Mouse (Mus musculus) embryonic facial prominence, embryonic 13.5 days (tissue): ENCODE data around the gene Slfn5. TPM values are rescaled to one million over a fixed set of nuclear protein-coding genes. Genes with fewer than 3 reads are reported as not detected.
A peak's percentile ranks its signal among the peaks of the same experiment; 100 is the strongest.

Experiments
- ATAC-seq: fragments of 200-750 bp; cut with Nextera tagmentation; 2 replicates; pipeline ENCODE4 v1.8.0; 2017; ENCODE audit warnings: low read depth; ENCODE audit not compliant: insufficient number of reproducible peaks, insufficient read depth, low FRiP score, low TSS enrichment
- H3K27ac ChIP-seq: fragments of 300-500 bp; sonication (generic); 2 replicates; pipeline ENCODE4 v1.5.1; 2015; ENCODE audit warnings: moderate library complexity, mild to moderate bottlenecking, inconsistent platforms
- H3K27me3 ChIP-seq: fragments of 300-500 bp; sonication (generic); 2 replicates; pipeline ENCODE4 v1.6.1; 2015; ENCODE audit warnings: mild to moderate bottlenecking, inconsistent platforms
- H3K36me3 ChIP-seq: fragments of 300-500 bp; sonication (generic); 2 replicates; pipeline ENCODE4 v1.6.1; 2015; ENCODE audit warnings: mild to moderate bottlenecking, inconsistent platforms
- H3K4me1 ChIP-seq: fragments of 300-500 bp; sonication (generic); 2 replicates; pipeline ENCODE4 v1.6.1; 2015; ENCODE audit warnings: inconsistent platforms
- H3K4me2 ChIP-seq: fragments of 300-500 bp; sonication (generic); 2 replicates; pipeline ENCODE4 v1.6.1; 2015; ENCODE audit warnings: moderate library complexity, mild to moderate bottlenecking, inconsistent platforms
- H3K4me3 ChIP-seq: fragments of 300-500 bp; sonication (generic); 2 replicates; pipeline ENCODE4 v1.5.1; 2015; ENCODE audit warnings: mild to moderate bottlenecking, inconsistent platforms
- H3K9ac ChIP-seq: fragments of 300-500 bp; sonication (generic); 2 replicates; pipeline ENCODE4 v1.6.1; 2015; ENCODE audit warnings: mild to moderate bottlenecking, inconsistent platforms
- H3K9me3 ChIP-seq: fragments of 300-500 bp; sonication (generic); 2 replicates; pipeline ENCODE4 v1.6.1; 2016; ENCODE audit warnings: inconsistent platforms
- WGBS: fragments of 180-500 bp; shearing (Covaris S2); methylation state at CpG from one replicate; pipeline ENCODE4 v1.1.7; 2015; ENCODE audit warnings: mixed read lengths; 5-methylcytosine and 5-hydroxymethylcytosine counted together
- polyA plus RNA-seq: library from polyadenylated mRNA; unstranded; fragments of >200 nt; fragmentation: Nextera tagmentation; extraction: Ambion mirVana; gene quantifications from 2 replicates; pipeline ENCODE4 v1.2.1, GENCODE M21; 2015

The Slfn5 gene
- 0.94 and 1.8 TPM in 2 replicates for polyA plus RNA-seq

DNA sequence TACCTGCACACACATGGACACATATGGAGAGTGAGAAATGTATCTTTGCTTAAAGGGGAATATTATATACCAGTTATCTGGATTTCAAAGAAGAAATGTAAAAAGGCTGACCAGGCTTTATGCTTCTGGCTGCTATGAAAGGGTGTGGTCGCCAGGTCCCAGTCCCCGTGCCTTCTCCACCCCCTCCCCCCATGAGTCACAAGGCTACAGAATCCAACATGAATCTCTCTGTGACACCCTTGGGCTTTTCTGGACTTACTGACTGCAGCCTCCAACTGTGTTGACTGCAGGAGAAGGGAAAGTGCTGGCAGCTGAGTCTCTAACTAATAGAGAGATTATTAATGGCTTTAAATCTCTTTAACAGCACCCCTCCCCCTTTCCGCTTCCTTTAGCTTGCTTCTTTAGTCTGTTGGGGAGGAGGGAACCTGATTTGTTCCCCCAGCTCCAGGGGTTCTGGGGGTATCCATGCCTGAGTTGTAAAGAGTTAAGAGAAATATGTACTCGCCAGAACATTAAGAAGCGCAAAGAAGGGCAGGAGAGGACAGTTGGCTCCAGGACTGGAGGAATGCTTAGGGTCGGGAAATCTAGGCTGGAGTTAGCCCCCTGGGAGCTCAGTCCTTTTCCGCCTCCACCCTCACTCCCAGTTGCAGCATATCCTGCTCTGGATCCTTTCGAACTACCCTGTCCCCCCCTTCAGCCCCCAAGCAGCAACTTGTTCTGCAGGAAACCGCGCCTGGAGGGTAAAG is at the start of gene Slfn5:
Gene Slfn5, plus strand, starts transcription at position 614 of the 746 bp plus-strand sequence.
- 11% methylated on average over 10 of the region's 10 CpGs for WGBS
- peak within 1 kb of the TSS; percentile 27 for H3K4me2 ChIP-seq
- H3K27ac ChIP-seq: no peak within 1 kb of the TSS
- no peak for ATAC-seq
- no peak within 1 kb of the TSS for H3K9ac ChIP-seq
- peak within 1 kb of the TSS; percentile 12; the same call in 1 of the 2 replicates for H3K4me3 ChIP-seq
- H3K36me3 ChIP-seq: no peaks in the 10 kb centered on the region
- peaks cover 67% of the 10 kb centered on the region for H3K27me3 ChIP-seq
- no peaks in the 10 kb centered on the region for H3K9me3 ChIP-seq
- peaks cover 10% of the 10 kb centered on the region for H3K4me1 ChIP-seq

GRCm38 (mm10) chr11:82901606-82902310 is 49.4 kb upstream of the Slfn5 start:
- Histone ChIP-seq H3K9ac (no peak overlapping the region), H3K4me3 (no peak overlapping the region), H3K36me3 (peaks cover 86% of the 10 kb centered on the region), H3K4me1 (no peaks in the 10 kb centered on the region), H3K27ac (no peak overlapping the region), H3K27me3 (no peaks in the 10 kb centered on the region), H3K9me3 (no peaks in the 10 kb centered on the region), H3K4me2 (no peak overlapping the region)
- WGBS: 92% methylated on average over 20 of the region's 20 CpGs
- ATAC-seq: no peak

GRCm38 (mm10) chr11:82904952-82905351 is 46.2 kb upstream of the Slfn5 start:
- ATAC-seq: no peak
- no peaks in the 10 kb centered on the region for H3K9me3 ChIP-seq
- H3K27me3 ChIP-seq: no peaks in the 10 kb centered on the region
- H3K4me2 ChIP-seq: no peak overlapping the region
- H3K36me3 ChIP-seq: peaks cover 66% of the 10 kb centered on the region
- H3K4me1 ChIP-seq: peaks cover 7% of the 10 kb centered on the region
- H3K27ac ChIP-seq: no peak overlapping the region
- no peak overlapping the region for H3K4me3 ChIP-seq
- no peak overlapping the region for H3K9ac ChIP-seq
- 62% methylated on average over 8 of the region's 8 CpGs for WGBS

DNA sequence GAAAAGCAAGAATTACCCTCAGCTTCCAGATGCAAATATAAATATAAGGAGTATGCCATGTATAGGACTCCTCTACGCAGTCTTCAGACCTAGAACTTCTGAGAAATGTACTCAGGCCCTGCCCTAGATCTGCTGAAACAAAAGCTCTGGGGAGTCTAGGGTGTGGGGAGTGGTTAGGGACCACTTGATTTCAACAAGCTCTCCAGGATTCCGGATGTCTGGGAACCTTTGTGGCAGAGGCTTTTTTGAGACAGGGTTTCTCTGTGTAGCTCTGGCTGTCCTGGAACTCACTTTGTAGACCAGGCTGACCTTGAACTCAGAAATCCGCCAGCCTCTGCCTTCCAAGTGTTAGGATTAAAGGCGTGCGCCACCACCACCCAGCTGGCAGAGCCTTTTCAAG is 45.3 kb upstream of the Slfn5 start:
- no peak for ATAC-seq
- Histone ChIP-seq H3K36me3 (peaks cover 57% of the 10 kb centered on the region), H3K4me2 (no peak overlapping the region), H3K27me3 (no peaks in the 10 kb centered on the region), H3K4me3 (no peak overlapping the region), H3K9me3 (no peaks in the 10 kb centered on the region), H3K9ac (no peak overlapping the region), H3K4me1 (peaks cover 7% of the 10 kb centered on the region), H3K27ac (no peak overlapping the region)
- 94% methylated on average over 5 of the region's 5 CpGs for WGBS

GRCm38 (mm10) chr11:82907651-82908607 is 43.2 kb upstream of the Slfn5 start, which contains the start of gene Nle1:
Gene Nle1, minus strand, starts transcription at chr11:82908411.
- no peaks in the 10 kb centered on the region for H3K9me3 ChIP-seq
- peaks cover 7% of the 10 kb centered on the region for H3K4me1 ChIP-seq
- H3K9ac ChIP-seq: peak within 1 kb of the TSS; percentile 90
- peak within 1 kb of the TSS; percentile 89 for H3K4me3 ChIP-seq
- peak within 1 kb of the TSS; percentile 76 for H3K4me2 ChIP-seq
- 0 out of 2 replicates have a peak, but pooled peaks have one; percentile 71 for ATAC-seq
- no peak within 1 kb of the TSS for H3K27ac ChIP-seq
- H3K36me3 ChIP-seq: peaks cover 36% of the 10 kb centered on the region
- 1% methylated on average over 73 of the region's 73 CpGs for WGBS
- no peaks in the 10 kb centered on the region for H3K27me3 ChIP-seq

DNA sequence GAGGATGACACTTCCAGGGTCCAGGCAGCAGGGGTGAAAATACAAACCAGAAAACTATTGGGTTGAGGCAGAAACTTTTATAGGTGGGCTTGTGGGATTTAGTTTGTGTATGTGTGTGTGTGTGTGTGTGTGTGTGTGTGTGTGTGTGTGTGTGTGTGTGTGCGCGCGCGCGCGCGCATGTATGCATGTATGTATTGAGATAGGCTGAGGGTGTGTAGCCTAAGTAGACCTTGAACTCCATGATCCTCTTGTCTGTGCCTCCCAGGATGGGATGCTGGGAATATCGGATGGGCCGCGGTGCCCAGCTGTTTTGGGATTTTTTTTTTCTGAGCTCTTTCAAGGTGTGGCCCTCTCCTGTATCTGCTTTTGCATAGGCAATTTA is 42.5 kb upstream of the Slfn5 start:
- peak overlapping the region; percentile 89 for H3K4me3 ChIP-seq
- peaks cover 7% of the 10 kb centered on the region for H3K4me1 ChIP-seq
- peak overlapping the region; percentile 76 for H3K4me2 ChIP-seq
- peaks cover 30% of the 10 kb centered on the region for H3K36me3 ChIP-seq
- no peak overlapping the region for H3K27ac ChIP-seq
- no peak for ATAC-seq
- peaks cover 4% of the 10 kb centered on the region; the same call in 1 of the 2 replicates for H3K27me3 ChIP-seq
- 66% methylated on average over 9 of the region's 10 CpGs for WGBS
- H3K9ac ChIP-seq: peak overlapping the region; percentile 90
- H3K9me3 ChIP-seq: no peaks in the 10 kb centered on the region

DNA sequence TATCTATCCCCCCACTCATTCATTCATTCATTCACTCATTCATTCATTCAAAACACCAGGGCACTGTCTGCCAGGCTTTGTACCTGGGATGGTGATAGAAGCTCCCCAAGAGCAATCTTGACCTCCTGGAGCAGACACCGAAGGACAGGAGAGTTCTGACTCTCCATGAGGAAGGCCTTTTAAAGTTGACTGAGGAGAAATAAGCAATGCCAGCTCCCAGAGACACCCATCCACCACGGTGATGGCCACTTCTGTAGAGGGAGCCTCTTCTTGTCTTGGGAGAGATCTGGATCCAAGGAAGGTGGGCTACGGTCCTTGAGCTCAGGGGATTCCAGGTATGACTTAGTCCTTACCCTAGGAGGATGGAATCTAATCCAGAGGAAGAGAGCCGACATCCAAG is 40.9 kb upstream of the Slfn5 start, which contains the start of gene Unc45b:
Gene Unc45b, plus strand, starts transcription at position 301 of the 400 bp plus-strand sequence.
- Histone ChIP-seq H3K36me3 (peaks cover 13% of the 10 kb centered on the region), H3K27ac (no peak within 1 kb of the TSS), H3K9ac (no peak within 1 kb of the TSS), H3K4me2 (no peak within 1 kb of the TSS), H3K9me3 (no peaks in the 10 kb centered on the region), H3K4me1 (peaks cover 12% of the 10 kb centered on the region), H3K4me3 (no peak within 1 kb of the TSS), H3K27me3 (peaks cover 11% of the 10 kb centered on the region)
- no peak for ATAC-seq
- 88% methylated on average over 4 of the region's 4 CpGs for WGBS

DNA sequence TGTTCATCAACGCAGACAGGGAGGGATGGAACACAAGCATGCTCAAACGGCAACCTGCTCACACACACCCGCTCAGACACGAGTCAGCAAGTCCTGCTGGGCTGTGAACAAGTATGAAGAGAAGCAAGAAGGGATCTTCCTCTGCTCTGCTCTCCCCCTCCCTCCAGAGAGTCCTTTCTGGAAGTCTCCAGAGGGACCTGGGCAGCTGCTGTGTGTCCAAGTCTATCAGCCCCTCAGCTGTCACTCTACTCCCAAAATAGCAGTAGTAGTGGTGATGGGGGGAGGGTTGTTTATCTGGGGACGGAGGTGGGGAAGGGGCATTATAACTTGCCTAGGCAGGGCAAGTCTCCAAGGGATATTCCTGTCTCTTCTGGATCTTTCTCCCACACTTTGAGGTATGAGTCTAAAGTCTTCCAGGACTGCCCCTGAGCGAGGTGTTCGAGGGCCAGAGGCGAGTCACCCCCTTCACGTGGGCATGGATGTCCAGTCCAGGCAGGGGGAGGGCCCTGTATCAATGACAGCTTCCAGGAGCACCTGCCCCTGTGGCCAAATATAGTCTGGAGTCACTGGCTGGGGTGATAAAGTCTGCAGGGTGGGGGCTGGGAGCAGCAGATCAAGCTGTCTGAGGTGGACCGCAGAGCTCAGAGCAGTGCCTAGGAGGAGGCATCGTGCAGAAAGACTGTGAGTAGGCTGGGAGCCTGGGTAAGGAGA is 40.3 kb upstream of the Slfn5 start:
- Histone ChIP-seq H3K36me3 (peaks cover 7% of the 10 kb centered on the region), H3K9ac (no peak overlapping the region), H3K4me2 (no peak overlapping the region), H3K9me3 (no peaks in the 10 kb centered on the region), H3K4me3 (no peak overlapping the region), H3K27me3 (peaks cover 11% of the 10 kb centered on the region), H3K4me1 (peaks cover 14% of the 10 kb centered on the region), H3K27ac (no peak overlapping the region)
- ATAC-seq: no peak
- WGBS: 78% methylated on average over 11 of the region's 11 CpGs

DNA sequence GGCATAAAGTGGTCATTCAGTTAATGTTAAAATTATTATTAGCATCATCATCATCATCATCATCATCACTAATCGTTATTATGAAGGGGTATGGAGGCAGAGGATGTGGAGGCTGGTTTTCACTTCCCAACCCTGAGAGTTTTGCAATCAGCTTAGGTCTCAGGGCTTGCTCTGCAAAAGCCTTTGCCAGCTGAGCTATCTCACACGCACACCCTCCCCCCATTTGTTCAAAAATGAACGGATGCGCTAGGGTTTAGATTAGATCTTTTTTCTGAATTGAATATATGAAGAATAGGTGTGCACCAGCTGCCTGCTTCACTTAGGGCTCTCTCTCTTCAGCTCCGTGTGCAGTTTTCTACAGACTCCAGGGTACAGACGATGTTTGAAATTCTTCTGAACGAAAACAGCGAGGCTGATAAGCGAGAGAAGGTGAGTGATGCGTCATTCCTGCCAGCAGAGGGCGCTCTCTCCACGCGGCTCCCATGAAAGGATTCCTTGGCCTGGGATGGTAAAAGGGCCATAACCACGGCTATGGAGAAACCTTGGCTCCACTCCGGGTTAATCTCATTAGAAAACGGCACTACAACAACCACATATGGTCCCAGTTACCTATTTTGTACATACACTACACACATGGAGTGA is 36.3 kb upstream of the Slfn5 start:
- peaks cover 6% of the 10 kb centered on the region; the same call in 1 of the 2 replicates for H3K4me1 ChIP-seq
- peaks cover 22% of the 10 kb centered on the region for H3K27me3 ChIP-seq
- H3K36me3 ChIP-seq: no peaks in the 10 kb centered on the region
- 8% methylated on average over 16 of the region's 16 CpGs for WGBS
- H3K9me3 ChIP-seq: no peaks in the 10 kb centered on the region
- no peak for ATAC-seq
- H3K9ac ChIP-seq: no peak overlapping the region
- H3K4me2 ChIP-seq: peak overlapping the region; percentile 47
- H3K4me3 ChIP-seq: peak overlapping the region; percentile 12; the same call in 1 of the 2 replicates
- no peak overlapping the region for H3K27ac ChIP-seq

- no peak overlapping the region for H3K4me2 ChIP-seq
- WGBS: 44% methylated on average over 10 of the region's 10 CpGs
- H3K4me1 ChIP-seq: no peaks in the 10 kb centered on the region
Measured at GRCm38 (mm10) chr11:82920768-82921167, 30.4 kb upstream of the Slfn5 start.

More at GRCm38 (mm10) chr11:82920768-82921167, 30.4 kb upstream of the Slfn5 start:
- Histone ChIP-seq H3K4me3 (no peak overlapping the region), H3K27ac (no peak overlapping the region), H3K27me3 (peaks cover 53% of the 10 kb centered on the region), H3K36me3 (no peaks in the 10 kb centered on the region), H3K9me3 (no peaks in the 10 kb centered on the region), H3K9ac (no peak overlapping the region)
- no peak for ATAC-seq
